Mouse (Mus musculus): ENCODE measurements at regions not wholly inside any gene's neighbourhood (a gene's known extent, or its start where the extent isn't known, plus 50 kb on each side); places are given as distances from the start of the nearest gene placed in this dataset.
A peak's percentile ranks its signal among the peaks of the same experiment; 100 is the strongest.

- no peak for DNase-seq (ENCODE audit: low read depth, low spot score)
These were observed 83.3 kb upstream of the Pmfbp1 start for GRCm38 (mm10) chr8:109410531-109410930.

- DNase-seq (ENCODE audit: low read depth, low spot score) = no peak
These were observed 80.4 kb upstream of the Pmfbp1 start for GRCm38 (mm10) chr8:109413386-109413785.

GRCm38 (mm10) chr8:109415315-109415714, 78.5 kb upstream of the Pmfbp1 start:
- peak; percentile 64 for DNase-seq (ENCODE audit: low read depth, low spot score)

GRCm38 (mm10) chr8:109415906-109416305, 77.9 kb upstream of the Pmfbp1 start:
- peak; percentile 34 for DNase-seq (ENCODE audit: low read depth, low spot score)

- DNase-seq (ENCODE audit: low read depth, low spot score) = peak; percentile 35
These were observed 77.3 kb upstream of the Pmfbp1 start for GRCm38 (mm10) chr8:109416327-109417100.

- peak; percentile 70 for DNase-seq (ENCODE audit: low read depth, low spot score)
These were observed 76.6 kb upstream of the Pmfbp1 start for GRCm38 (mm10) chr8:109417222-109417621.

- no peak for DNase-seq (ENCODE audit: low read depth, low spot score)
These were observed 75.9 kb upstream of the Pmfbp1 start for GRCm38 (mm10) chr8:109417971-109418370.

GRCm38 (mm10) chr8:109419029-109419596, 74.7 kb upstream of the Pmfbp1 start:
- no peak for DNase-seq (ENCODE audit: low read depth, low spot score)

- DNase-seq (ENCODE audit: low read depth, low spot score) = no peak
These were observed 69.8 kb upstream of the Pmfbp1 start for GRCm38 (mm10) chr8:109424004-109424403.

- DNase-seq (ENCODE audit: low read depth, low spot score) = no peak
These were observed 65.3 kb upstream of the Pmfbp1 start for GRCm38 (mm10) chr8:109428551-109428950.

GRCm38 (mm10) chr8:109434538-109434937, 59.3 kb upstream of the Pmfbp1 start:
- peak; percentile 46 for DNase-seq (ENCODE audit: low read depth, low spot score)

- DNase-seq (ENCODE audit: low read depth, low spot score) = no peak
These were observed 57.8 kb upstream of the Pmfbp1 start for GRCm38 (mm10) chr8:109436056-109436455.

GRCm38 (mm10) chr8:109436830-109437567, 56.8 kb upstream of the Pmfbp1 start:
- DNase-seq (ENCODE audit: low read depth, low spot score) = peak; percentile 82

GRCm38 (mm10) chr8:109438531-109438930, 55.3 kb upstream of the Pmfbp1 start:
- DNase-seq (ENCODE audit: low read depth, low spot score) = peak; percentile 73
